Mouse (Mus musculus): ENCODE data around the gene Slc22a12.

Slc22a12 gene

DNA sequence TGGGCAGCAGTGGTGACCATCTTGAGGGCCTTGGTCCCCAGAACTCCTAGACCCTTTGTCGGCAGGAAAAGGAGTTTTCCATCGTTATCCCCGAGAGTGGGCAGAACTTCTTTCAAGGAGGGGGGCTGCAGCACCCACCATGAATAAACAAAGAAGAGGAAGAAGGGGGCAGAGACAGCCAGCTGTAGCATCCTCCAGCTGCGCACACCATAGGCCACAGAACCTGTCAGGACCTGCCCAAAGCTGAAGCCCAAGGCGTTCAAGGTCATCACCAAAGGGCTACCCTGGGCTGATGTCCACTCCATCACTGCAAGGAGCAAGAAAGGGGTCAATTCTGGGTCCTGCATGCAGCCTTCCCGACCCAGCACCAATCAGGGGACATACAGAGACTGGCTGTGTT is 2.6 kb downstream of the Slc22a12 start:
- no peak for DNase-seq

GRCm38 (mm10) chr19:6539592-6539991 is 3.2 kb downstream of the Slc22a12 start:
- no peak for DNase-seq

DNA sequence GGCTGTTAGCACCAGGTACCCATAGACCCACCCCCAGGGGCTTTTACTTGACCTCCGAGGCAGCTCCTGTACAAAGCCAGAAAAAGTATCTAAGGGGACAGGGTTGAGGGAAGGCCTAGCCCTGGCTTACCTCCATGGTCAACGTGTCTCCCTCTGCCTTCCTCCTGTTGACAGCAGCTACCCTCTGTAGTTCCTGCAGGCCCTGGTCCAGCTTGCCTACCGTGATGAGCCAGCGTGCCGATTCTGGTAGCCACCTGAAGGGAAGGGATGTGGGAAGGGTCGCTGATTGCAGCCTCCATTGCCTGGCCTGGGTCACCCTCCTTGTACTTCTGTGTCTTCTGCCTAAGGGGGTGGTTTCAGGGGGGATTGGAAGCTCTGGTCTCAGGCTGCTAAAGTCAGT is 4.3 kb downstream of the Slc22a12 start:
- DNase-seq = no peak

GRCm38 (mm10) chr19:6537526-6537925 is 5.3 kb downstream of the Slc22a12 start:
- no peak for DNase-seq

GRCm38 (mm10) chr19:6536696-6537095 is 6.1 kb downstream of the Slc22a12 start:
- no peak for DNase-seq

- DNase-seq = no peak
These were observed 6.6 kb downstream of the Slc22a12 start for GRCm38 (mm10) chr19:6536201-6536600.

GRCm38 (mm10) chr19:6534118-6534415 is 8.8 kb downstream of the Slc22a12 start:
- DNase-seq = no peak

- no peak for DNase-seq
These were observed 9.3 kb downstream of the Slc22a12 start for GRCm38 (mm10) chr19:6533290-6534117.

DNA sequence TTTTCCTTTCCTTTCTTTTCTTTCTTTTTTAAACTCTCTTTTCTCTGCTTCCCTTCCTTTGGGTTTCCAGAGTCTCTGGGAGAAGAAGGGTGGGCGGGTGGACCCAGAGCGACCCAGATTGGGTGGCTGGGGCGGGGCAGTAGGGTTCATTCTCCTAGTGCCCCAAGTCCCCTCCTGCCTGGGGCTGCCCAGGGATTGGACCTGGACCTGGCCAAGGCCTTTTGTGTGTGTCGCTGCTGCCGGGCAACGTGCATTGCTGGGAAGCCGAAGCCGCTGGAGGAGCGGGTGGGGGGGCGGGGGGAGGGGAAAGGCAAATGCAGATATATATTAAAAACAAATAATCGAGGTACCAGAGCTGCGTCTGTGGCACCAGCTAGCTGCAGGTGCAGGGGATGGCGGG is 10.2 kb downstream of the Slc22a12 start:
- no peak for DNase-seq

GRCm38 (mm10) chr19:6531832-6532471 is 10.9 kb downstream of the Slc22a12 start:
- DNase-seq = peak; percentile 46

DNA sequence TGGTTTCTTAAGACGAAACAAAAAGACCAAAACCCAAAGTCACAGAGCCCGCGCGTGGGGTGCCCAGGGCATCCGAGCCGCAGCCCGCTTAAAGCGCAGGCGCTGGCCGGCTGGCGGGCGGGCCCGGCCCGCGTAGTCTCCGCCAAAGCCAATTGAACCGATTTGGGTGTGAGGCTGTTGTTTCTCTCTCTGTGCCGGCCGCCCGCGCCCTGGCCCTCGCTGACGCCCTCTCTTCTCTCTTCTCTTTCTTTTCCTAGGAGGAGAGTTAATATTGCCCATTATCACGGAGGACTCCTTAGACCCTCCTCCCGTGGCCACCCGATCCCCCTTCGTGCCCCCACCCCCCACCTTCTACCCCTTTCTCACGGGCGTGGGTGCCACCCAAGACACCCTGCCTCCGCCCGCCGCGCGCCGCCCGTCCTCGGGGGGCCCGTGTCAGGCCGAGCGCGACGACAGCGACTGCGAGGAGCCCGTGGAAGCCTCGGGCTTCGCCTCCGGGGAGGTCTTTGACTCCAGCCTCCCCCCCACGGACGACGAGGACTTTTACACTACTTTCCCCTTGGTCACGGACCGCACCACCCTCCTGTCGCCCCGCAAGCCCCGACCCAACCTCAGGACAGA is 11.7 kb downstream of the Slc22a12 start:
- peak; percentile 49 for DNase-seq

DNA sequence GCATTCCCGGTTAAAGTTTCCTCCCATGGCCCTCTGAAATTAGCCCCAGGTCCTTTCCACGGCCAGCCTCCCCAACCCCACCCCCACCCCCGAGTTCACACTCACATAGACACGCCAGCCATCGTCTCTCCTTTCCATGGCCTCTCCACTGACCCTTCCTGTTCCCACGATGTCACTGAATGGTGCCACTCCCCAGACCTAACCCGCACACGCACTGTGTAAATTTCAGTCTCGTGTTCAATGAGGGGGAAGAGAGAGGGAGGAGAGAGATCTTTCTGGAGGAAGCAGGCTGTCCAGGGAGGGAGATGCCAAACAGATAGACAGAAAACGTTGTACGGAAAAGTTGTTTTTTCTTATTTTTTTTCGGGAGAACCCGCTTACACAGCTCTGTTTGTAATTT is 12.5 kb downstream of the Slc22a12 start:
- DNase-seq = no peak

- DNase-seq = peak in 1 of 2 experiments; percentile 29
These were observed 13.4 kb downstream of the Slc22a12 start for GRCm38 (mm10) chr19:6529265-6529985.

GRCm38 (mm10) chr19:6527839-6528531 is 14.8 kb downstream of the Slc22a12 start:
- no peak for DNase-seq

- no peak for DNase-seq
These were observed 15.4 kb downstream of the Slc22a12 start for GRCm38 (mm10) chr19:6527439-6527838.

DNA sequence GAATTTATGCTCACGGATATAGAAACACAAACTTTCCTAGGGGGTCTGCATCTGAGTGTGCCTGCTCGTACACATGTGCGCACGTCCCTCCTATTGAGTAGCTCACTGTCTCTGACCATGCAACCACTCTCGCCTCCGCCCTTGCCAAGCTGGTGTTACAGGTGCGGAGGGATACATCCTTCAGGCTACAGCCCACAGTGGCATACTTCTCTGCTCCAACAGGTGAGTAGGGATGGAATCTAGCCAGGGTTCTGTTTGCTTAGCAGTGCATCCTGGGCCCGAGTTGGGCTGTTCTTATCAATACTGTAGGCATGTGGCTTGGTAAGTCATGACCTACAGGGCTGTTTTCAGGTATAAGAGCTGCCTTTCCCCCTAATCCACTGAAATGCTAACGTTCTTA is 16.8 kb downstream of the Slc22a12 start:
- DNase-seq = no peak

DNA sequence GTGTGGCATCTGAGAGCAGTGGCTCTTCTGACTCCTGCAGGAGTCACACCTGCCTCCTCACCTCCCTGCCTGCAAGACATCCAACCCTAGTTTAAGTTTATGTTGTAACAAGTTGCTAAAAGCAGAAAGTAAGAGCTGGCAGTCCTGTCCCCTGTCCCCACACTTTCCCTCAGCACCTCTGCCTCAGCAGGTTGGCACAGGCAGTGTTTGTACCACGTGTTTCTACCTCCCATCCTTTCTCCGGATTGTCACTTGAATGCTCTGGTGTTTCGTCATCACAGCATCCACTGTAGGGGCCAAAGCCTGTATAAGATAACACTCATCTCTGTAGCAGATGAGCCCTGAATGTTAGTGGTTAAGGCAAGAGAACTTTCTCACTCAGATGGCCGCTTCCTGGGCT is 17.8 kb downstream of the Slc22a12 start:
- no peak for DNase-seq

- DNase-seq = no peak
These were observed 20.5 kb downstream of the Slc22a12 start for GRCm38 (mm10) chr19:6522289-6522688.

- DNase-seq = no peak
These were observed 21.2 kb downstream of the Slc22a12 start for GRCm38 (mm10) chr19:6521630-6522029.

DNA sequence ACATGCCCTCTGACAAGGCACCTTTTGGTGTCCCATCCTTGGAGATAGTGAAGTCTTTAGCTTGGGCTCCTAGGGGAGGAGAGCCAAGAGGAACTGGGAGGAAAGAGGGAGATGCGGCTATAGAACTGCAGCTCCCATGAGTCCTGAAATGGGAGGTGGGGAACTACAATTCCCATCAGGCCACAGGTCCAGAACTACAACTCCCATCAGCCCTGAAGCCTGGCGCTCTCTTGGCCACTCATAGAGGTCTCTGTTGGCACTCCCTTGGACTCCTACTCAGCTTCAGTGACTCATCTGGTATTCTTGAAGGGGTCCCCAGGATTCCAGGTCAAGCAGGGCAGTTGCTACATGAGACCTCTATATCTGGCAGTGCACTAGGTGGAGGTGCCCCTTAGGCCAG is 23.3 kb downstream of the Slc22a12 start:
- DNase-seq = no peak

GRCm38 (mm10) chr19:6518601-6519000 is 24.2 kb downstream of the Slc22a12 start:
- no peak for DNase-seq

DNA sequence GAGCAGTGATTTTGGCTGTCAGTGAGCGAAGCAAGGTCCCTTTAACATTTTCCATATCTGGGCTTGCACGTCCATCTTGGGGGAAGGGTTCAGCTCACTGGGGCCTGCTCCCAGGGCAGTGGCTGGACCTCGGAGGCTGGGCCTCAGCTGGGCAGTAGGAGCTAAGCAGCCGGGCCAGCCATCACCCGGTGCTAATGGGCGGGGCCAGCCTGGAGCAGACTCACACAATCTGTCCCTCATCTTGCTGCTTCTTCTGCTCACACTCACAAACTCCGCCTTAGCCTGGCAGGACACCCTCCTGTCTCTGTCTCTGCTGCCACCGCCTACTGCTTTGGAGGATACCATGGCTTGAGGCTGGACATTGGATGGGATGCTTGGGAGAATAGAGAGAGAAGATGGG is 26.7 kb downstream of the Slc22a12 start:
- no peak for DNase-seq

DNA sequence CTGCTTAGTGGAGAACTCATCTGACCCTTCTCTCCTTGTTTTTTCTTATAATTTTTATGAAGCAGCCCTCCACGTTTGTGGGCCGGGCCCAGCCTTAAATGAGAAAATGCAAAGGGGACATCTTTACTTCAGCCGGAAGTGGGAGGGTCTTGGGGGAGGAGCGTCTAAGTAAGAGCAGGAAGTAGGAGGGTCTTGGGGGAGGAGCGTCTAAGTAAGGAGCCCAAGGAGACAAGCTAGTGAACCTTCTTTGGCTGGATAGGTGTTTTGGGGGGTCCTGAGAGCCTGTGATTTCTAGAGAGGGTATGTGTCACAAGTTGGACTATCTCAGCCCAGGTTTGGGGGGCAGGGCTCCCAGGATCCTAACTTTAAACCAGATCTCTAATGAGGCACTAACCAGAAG is 27.4 kb downstream of the Slc22a12 start:
- DNase-seq = peak in 1 of 2 experiments; percentile 18

All from B cell, adult 2 months (primary cell).